Mouse (Mus musculus) heart, embryonic 11.5 days (tissue): ENCODE measurements around the gene Fbxo40. TPM values are rescaled to one million over a fixed set of nuclear protein-coding genes. Genes with fewer than 3 reads are reported as not detected.

Source experiments
- ATAC-seq: fragments of 200-750 bp; cut with Nextera tagmentation; replicated peaks from 2 replicates; pipeline ENCODE4 v1.8.0; 2017; ENCODE audit warnings: moderate library complexity; ENCODE audit not compliant: insufficient number of reproducible peaks, low FRiP score, low TSS enrichment
- H3K27ac ChIP-seq: fragments of 300-500 bp; sonication (generic); 2 replicates; pipeline ENCODE4 v1.5.1; 2014; ENCODE audit warnings: mild to moderate bottlenecking, low read depth, low read length
- H3K27me3 ChIP-seq: fragments of 300-500 bp; sonication (generic); 2 replicates; pipeline ENCODE4 v1.6.1; 2014; ENCODE audit warnings: mild to moderate bottlenecking, low read length, mixed read lengths; ENCODE audit not compliant: control insufficient read depth, insufficient read depth
- H3K36me3 ChIP-seq: fragments of 300-500 bp; sonication (generic); 2 replicates; pipeline ENCODE4 v1.6.1; 2014; ENCODE audit warnings: mild to moderate bottlenecking, low read length, moderate library complexity, mixed read lengths; ENCODE audit not compliant: control insufficient read depth, insufficient read depth
- H3K4me1 ChIP-seq: fragments of 300-500 bp; sonication (generic); 2 replicates; pipeline ENCODE4 v1.6.1; 2014; ENCODE audit warnings: low read length; ENCODE audit not compliant: control insufficient read depth, insufficient read depth
- H3K4me2 ChIP-seq: fragments of 300-500 bp; sonication (generic); 2 replicates; pipeline ENCODE4 v1.6.1; 2014; ENCODE audit warnings: mild to moderate bottlenecking, moderate library complexity
- H3K4me3 ChIP-seq: fragments of 300-500 bp; sonication (generic); 2 replicates; pipeline ENCODE4 v1.5.1; 2014; ENCODE audit warnings: low read depth, low read length
- H3K9ac ChIP-seq: fragments of 300-500 bp; sonication (generic); 2 replicates; pipeline ENCODE4 v1.6.1; 2014; ENCODE audit warnings: mild to moderate bottlenecking, low read depth, low read length, moderate library complexity
- H3K9me3 ChIP-seq: fragments of 300-500 bp; sonication (generic); replicated peaks from 2 replicates; pipeline ENCODE4 v1.6.1; 2016; ENCODE audit warnings: low read length; ENCODE audit not compliant: control insufficient read depth
- WGBS: fragments of 180-500 bp; shearing (Covaris S2); extraction: QIAGEN DNeasy Blood & Tissue Kit; methylation state at CpG from one replicate; pipeline ENCODE4 v1.1.7; 2014; ENCODE audit not compliant: insufficient replicate concordance; 5-methylcytosine and 5-hydroxymethylcytosine counted together
- polyA plus RNA-seq: library from polyadenylated mRNA; unstranded; fragments of >200 nt; fragmentation: Nextera tagmentation; extraction: Ambion mirVana; gene quantifications from 2 replicates; pipeline ENCODE4 v1.2.1, GENCODE M21; 2014

Fbxo40 gene
- polyA plus RNA-seq: 6.8 and 7.9 TPM in 2 replicates

- H3K9me3 ChIP-seq: no peaks in the 10 kb centered on the region
- peak within 1 kb of the TSS; percentile 88 for H3K27ac ChIP-seq
- peak within 1 kb of the TSS; percentile 42 for H3K4me3 ChIP-seq
- peak; percentile 57; the same call in 1 of the 2 replicates for ATAC-seq
- H3K27me3 ChIP-seq: no peaks in the 10 kb centered on the region
- H3K36me3 ChIP-seq: no peaks in the 10 kb centered on the region
- 37% methylated on average over 18 of the region's 18 CpGs for WGBS
- peaks cover 12% of the 10 kb centered on the region for H3K4me1 ChIP-seq
- H3K9ac ChIP-seq: peak within 1 kb of the TSS; percentile 59; the same call in 1 of the 2 replicates
- H3K4me2 ChIP-seq: peak within 1 kb of the TSS; percentile 53
Observed at GRCm38 (mm10) chr16:36989999-36990625, at the start of gene Fbxo40. TSS of gene Fbxo40 (minus strand) at chr16:36990467.

GRCm38 (mm10) chr16:37034751-37035150 lies 44.5 kb upstream of the Fbxo40 start:
- Histone ChIP-seq H3K27me3 (no peaks in the 10 kb centered on the region), H3K4me1 (no peaks in the 10 kb centered on the region), H3K9me3 (no peaks in the 10 kb centered on the region), H3K36me3 (no peaks in the 10 kb centered on the region), H3K27ac (no peak overlapping the region), H3K4me2 (no peak overlapping the region), H3K4me3 (no peak overlapping the region), H3K9ac (no peak overlapping the region)
- WGBS: 94% methylated on average over 8 of the region's 8 CpGs
- ATAC-seq: no peak

- WGBS: 61% methylated on average over 3 of the region's 3 CpGs
- H3K9ac ChIP-seq: no peak overlapping the region
- H3K36me3 ChIP-seq: peaks cover 3% of the 10 kb centered on the region
- no peak for ATAC-seq
- no peaks in the 10 kb centered on the region for H3K27me3 ChIP-seq
- H3K4me2 ChIP-seq: no peak overlapping the region
- H3K27ac ChIP-seq: no peak overlapping the region
- H3K9me3 ChIP-seq: no peaks in the 10 kb centered on the region
- H3K4me3 ChIP-seq: no peak overlapping the region
- no peaks in the 10 kb centered on the region for H3K4me1 ChIP-seq
Observed at GRCm38 (mm10) chr16:37031996-37032395, 41.7 kb upstream of the Fbxo40 start.

DNA sequence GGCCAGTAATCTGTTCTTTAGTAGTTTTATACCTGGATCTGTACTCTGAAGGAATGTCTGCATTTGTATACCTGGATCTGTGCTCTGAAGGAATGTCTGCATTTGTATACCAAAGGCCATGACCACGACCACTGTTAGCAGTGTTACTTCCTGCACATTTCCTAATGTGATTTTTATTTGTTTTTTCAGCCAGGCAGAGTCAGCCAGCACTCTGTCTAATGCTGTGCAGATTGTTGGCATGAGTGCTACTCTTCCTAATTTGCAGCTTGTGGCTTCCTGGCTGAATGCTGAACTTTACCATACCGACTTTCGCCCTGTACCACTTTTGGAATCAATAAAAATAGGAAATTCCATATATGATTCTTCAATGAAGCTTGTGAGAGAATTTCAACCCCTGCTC lies 37.3 kb upstream of the Fbxo40 start:
- H3K4me1 ChIP-seq: no peaks in the 10 kb centered on the region
- H3K27me3 ChIP-seq: no peaks in the 10 kb centered on the region
- peaks cover 3% of the 10 kb centered on the region for H3K36me3 ChIP-seq
- no peak overlapping the region for H3K4me2 ChIP-seq
- H3K9me3 ChIP-seq: no peaks in the 10 kb centered on the region
- 78% methylated on average over 3 of the region's 3 CpGs for WGBS
- ATAC-seq: no peak
- no peak overlapping the region for H3K27ac ChIP-seq
- H3K9ac ChIP-seq: no peak overlapping the region
- no peak overlapping the region for H3K4me3 ChIP-seq

- H3K9me3 ChIP-seq: no peaks in the 10 kb centered on the region
- no peak for ATAC-seq
- H3K4me3 ChIP-seq: peak overlapping the region; percentile 93
- H3K27ac ChIP-seq: no peak overlapping the region
- peaks cover 8% of the 10 kb centered on the region for H3K4me1 ChIP-seq
- peak overlapping the region; percentile 90 for H3K4me2 ChIP-seq
- WGBS: 47% methylated on average over 5 of the region's 5 CpGs
- H3K9ac ChIP-seq: peak overlapping the region; percentile 83
- H3K27me3 ChIP-seq: no peaks in the 10 kb centered on the region
- H3K36me3 ChIP-seq: no peaks in the 10 kb centered on the region; the same call in 1 of the 2 replicates
Observed at GRCm38 (mm10) chr16:37012336-37012735, 22.1 kb upstream of the Fbxo40 start.

DNA sequence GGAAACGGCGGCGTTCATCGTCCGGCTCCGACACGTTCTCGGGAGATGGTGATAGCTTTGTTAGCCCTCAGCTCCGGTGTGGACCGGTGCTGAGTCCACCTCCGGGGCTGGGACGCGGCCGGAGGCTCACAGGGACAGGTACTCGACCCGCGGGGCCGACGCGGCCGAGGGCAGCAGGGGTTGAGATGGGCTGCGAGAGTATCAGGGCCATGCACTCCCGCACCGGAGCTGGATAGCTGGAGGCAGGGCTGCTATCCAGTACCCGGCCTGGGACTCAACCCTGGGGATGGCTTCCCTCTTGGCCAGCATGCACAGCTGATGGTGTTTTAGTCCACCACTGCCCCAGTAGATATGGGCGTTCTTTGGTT lies 21.6 kb upstream of the Fbxo40 start:
- ATAC-seq: peak; percentile 65
- H3K4me1 ChIP-seq: peaks cover 8% of the 10 kb centered on the region
- H3K4me2 ChIP-seq: peak overlapping the region; percentile 90
- H3K27ac ChIP-seq: no peak overlapping the region
- H3K27me3 ChIP-seq: no peaks in the 10 kb centered on the region
- no peaks in the 10 kb centered on the region; the same call in 1 of the 2 replicates for H3K36me3 ChIP-seq
- H3K9ac ChIP-seq: peak overlapping the region; percentile 83
- WGBS: under 1% methylated on average over 26 of the region's 26 CpGs
- no peaks in the 10 kb centered on the region for H3K9me3 ChIP-seq
- H3K4me3 ChIP-seq: peak overlapping the region; percentile 93

- no peaks in the 10 kb centered on the region for H3K9me3 ChIP-seq
- peak within 1 kb of the TSS; percentile 93 for H3K4me3 ChIP-seq
- WGBS: 3% methylated on average over 30 of the region's 30 CpGs
- no peaks in the 10 kb centered on the region; the same call in 1 of the 2 replicates for H3K36me3 ChIP-seq
- peak within 1 kb of the TSS; percentile 83 for H3K9ac ChIP-seq
- H3K4me2 ChIP-seq: peak within 1 kb of the TSS; percentile 90
- peaks cover 8% of the 10 kb centered on the region for H3K4me1 ChIP-seq
- no peak within 1 kb of the TSS for H3K27ac ChIP-seq
- ATAC-seq: peak; percentile 89
- no peaks in the 10 kb centered on the region for H3K27me3 ChIP-seq
Observed at GRCm38 (mm10) chr16:37011061-37011921, 21.0 kb upstream of the Fbxo40 start, which contains the start of gene Polq. TSS of gene Polq (plus strand) at chr16:37011786.

GRCm38 (mm10) chr16:37010370-37010769 lies 20.1 kb upstream of the Fbxo40 start:
- WGBS: 54% methylated on average over 4 of the region's 4 CpGs
- H3K4me3 ChIP-seq: no peak overlapping the region
- peaks cover 8% of the 10 kb centered on the region for H3K4me1 ChIP-seq
- H3K27ac ChIP-seq: no peak overlapping the region
- no peaks in the 10 kb centered on the region for H3K9me3 ChIP-seq
- no peak for ATAC-seq
- no peaks in the 10 kb centered on the region for H3K27me3 ChIP-seq
- 0 out of 2 replicates have a peak overlapping the region, but pooled peaks have one; percentile 90 for H3K4me2 ChIP-seq
- H3K36me3 ChIP-seq: no peaks in the 10 kb centered on the region; the same call in 1 of the 2 replicates
- no peak overlapping the region for H3K9ac ChIP-seq
